ENCODE assay signal across 16 mouse cellular contexts in the genomic region with DNA sequence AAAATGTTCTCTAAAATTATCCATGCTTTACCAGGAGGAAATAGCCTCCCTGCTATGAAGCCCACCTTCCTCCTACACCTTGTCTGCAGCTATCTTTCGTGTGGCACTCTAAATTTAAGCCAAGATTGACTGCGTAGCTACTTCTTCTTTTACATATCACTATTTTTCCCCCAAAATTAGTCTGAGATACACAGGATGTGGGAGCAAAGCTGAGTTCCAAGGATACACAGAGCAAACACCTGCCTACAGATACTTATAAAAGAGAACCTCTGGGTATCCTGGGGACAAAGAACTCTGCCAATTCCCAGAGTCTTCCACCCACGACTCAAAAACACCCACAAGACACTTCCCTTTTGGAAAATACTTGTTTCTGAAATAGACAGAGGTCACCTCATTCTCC.
"Had no signal": no experiment of that assay in that cellular context is flagged by ENCODE, and none has a peak within 500 bp of the region (broad histone marks: within the 10 kb centered on the region; RNA-seq: fewer than 3 reads in every experiment).

No protein-coding gene starts in this region.

- ATAC-seq: hindbrain, embryonic 16.5 days; inflammation-experienced regulatory T-cells, adult 6 months; intestine, embryonic 15.5 days; intestine, postnatal 0 days had no signal

- DNase-seq: gastrocnemius, postnatal 14 days; gastrocnemius, postnatal 36 days; heart, adult 18-20 months; heart, postnatal 10 days; heart, postnatal 4 days; kidney, adult 18-20 months; kidney, adult 8-10 months; kidney, postnatal 10 days; kidney, postnatal 25 days; kidney, postnatal 4 days; liver; liver, embryonic 13.5 days had no signal
